Mouse (Mus musculus) NIH3T3 (cell line): ENCODE measurements around the gene Smcp.

ENCODE experiments used
- DNase-seq: peaks from one replicate; pipeline ENCODE4 v3.0.0-alpha.2; 2012; ENCODE audit warnings: low read depth

Smcp gene

DNA sequence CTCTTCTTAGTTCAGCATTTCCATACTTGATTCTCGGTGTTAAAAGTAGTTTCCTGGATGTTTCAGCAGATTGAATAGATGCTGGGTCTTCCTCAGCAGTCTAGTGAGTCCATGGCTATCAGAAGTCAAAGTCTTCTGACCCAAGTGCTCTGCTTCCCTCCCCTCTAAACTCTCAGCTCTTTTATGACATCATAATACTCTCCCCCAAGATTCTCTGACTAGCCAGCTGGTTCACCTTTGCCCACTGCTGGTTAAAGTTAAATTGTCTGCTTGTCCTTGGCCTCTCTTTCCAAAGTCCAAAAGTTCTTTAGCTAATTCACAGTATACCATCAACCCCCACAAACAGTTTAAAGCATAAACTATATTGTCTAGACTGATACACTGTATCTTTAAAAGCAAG lies at the start of gene Smcp:
TSS of gene Smcp (minus strand) at position 140 of the 400 bp plus-strand sequence.
- DNase-seq, result no peak

GRCm38 (mm10) chr3:92638653-92638991 lies 49.8 kb upstream of the Smcp start:
- DNase-seq, result no peak

- no peak for DNase-seq
Observed at GRCm38 (mm10) chr3:92637745-92638652, 49.2 kb upstream of the Smcp start.

- no peak for DNase-seq
Observed at GRCm38 (mm10) chr3:92621560-92621959, 32.8 kb upstream of the Smcp start, which contains the start of gene Lce6a. Lce6a (minus strand) TSS chr3:92621660.

DNA sequence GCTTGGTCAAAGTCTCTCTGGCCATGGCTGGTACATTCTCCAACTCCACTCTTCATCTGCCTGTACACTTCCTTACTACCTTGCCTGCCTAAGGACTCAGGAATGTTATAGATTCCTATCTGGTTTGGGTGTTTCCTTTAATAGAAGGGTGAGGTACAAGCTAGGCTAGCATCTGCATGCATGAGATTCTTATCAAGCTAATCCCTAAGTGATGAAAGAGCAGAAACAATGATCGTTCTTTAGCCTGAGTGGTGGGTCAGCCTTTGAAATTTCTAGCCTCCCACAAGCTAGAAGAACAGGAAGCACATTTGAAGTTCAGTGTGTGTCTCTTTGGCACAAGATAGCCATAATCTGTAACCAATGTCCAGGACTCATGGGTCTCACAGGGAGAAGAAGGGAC lies 21.0 kb upstream of the Smcp start:
- no peak for DNase-seq

GRCm38 (mm10) chr3:92607392-92607791 lies 18.6 kb upstream of the Smcp start, which contains the start of gene 2210017I01Rik:
2210017I01Rik (minus strand) TSS chr3:92607492.
- DNase-seq, result no peak

DNA sequence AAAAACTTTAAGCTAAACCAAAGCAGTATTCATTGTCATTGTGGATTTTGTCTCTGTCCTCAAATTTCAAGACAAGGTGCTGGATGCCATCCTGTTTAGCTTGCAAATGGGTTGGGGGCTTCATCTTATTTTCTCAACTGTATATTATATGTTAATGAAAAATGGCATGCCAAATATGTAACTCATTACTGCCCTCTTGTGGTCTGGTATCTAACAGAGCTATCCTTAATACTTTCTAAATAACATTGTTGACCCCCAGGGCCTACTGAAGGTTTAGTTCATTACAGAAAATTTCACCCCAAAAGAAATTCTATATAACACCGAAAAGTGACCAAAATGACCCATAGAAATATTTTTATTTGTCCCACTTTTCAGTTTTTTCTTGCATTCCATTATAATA lies 13.4 kb upstream of the Smcp start:
- DNase-seq, result peak; percentile 44

GRCm38 (mm10) chr3:92600456-92600855 lies 11.7 kb upstream of the Smcp start:
- no peak for DNase-seq

GRCm38 (mm10) chr3:92599973-92600372 lies 11.2 kb upstream of the Smcp start:
- no peak for DNase-seq

DNA sequence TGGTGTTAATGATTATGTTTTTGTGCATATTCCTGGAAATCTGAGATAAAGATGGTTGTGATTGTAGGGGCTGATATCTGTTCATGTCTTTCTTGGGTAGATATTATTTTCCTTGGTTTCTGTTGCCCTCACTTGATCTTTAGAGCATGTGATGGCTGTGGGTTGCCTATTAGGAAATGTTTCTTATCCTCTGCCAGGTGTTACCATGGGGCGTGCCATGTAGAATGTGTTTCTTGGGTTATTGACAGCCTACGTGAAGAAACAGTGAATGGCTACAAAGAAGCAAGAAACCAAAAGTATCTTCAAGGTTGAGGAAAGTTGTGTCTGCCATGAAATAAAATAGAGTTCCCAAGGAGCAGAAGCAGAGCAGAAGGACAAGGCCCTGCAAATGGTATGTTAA lies 9.6 kb upstream of the Smcp start:
- no peak for DNase-seq

- no peak for DNase-seq
Observed at GRCm38 (mm10) chr3:92587190-92587589, 1.6 kb downstream of the Smcp start.

GRCm38 (mm10) chr3:92585055-92585454 lies 3.7 kb downstream of the Smcp start:
- DNase-seq, result no peak

- no peak for DNase-seq
Observed at GRCm38 (mm10) chr3:92583164-92583826, 5.5 kb downstream of the Smcp start.

DNA sequence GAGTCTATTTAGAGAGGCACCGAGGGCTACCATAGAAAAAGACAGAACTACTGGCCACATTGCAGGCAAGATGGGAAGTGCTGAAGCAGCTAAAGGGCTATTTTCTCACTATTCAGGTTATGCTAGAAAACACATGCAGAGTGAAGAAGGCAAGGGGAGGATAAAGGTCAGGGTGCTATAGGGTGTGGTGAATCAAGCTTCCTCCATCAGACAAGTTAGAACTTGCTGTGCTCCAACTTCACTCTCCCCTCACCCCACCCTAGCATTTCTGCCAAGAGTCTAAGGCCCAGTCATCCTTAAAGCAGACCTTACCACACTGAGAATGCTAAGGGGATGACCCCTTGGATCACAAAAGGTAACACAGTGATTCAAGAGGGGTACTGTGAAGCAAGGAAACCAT lies 9.3 kb downstream of the Smcp start:
- no peak for DNase-seq

DNA sequence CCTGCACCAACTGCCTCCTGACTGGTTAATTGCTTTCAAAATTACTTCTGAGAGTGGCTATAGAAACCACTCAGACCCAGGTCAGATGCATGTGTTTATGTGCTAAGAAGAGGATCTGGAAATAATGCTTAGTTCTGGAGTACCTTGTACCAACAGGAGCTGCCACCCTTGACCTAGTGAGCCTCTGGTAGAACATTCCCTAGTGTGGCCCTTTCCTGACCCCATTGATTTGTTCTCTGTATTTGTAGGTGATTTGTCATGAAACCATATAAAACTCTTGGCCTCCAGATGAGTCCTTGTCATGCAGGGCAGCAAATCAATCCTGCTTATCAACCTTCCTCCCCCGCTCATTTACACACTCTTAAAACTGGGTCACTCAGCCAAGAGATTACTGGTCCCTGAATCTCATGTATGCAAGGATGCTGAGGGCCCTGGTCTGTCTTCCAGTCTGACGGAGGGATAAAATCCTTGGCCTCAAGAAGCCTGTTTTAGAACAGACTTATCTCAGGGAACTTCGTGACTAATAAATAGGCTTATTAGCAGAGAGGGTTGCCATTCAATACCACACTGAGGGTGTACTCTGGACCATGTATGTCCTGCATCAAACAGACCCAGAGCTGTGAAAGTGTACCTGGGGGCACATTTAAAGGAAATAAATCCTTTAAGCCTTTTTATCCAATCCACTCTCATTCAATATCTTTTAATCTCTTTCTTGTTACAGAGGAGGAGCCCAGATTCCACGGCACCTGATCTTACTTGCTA lies 10.0 kb downstream of the Smcp start:
- DNase-seq, result no peak

DNA sequence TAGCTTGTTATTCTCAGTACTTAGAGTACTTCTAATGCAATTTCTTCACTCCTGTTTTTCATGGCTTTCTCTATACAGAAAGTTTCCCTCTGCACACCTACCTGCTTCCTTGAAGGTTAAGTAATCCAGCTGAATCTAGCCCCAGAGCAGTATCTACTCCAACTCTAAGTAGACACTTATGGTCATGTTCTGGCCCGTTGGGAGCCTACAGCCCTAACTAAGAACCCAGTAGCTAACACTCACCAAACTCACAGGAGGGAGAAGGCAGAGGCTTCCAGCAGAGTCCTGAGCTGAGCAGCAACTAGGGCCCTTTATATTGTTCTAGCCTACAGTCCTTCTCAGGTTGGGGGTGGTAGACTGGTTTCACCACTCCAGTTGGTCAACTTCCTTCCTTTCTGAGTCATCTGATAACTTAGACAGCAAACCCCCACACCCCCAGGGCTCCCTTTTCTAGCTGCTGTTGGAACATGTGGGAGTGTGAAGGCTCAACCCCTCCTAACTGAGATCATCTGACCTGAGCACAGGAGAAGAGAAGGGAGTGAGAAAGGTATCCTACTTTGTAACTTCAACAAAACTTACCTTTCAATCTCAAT lies 15.3 kb downstream of the Smcp start, which contains the start of gene Ivl:
TSS of gene Ivl (minus strand) at position 287 of the 593 bp plus-strand sequence.
- DNase-seq, result no peak

DNA sequence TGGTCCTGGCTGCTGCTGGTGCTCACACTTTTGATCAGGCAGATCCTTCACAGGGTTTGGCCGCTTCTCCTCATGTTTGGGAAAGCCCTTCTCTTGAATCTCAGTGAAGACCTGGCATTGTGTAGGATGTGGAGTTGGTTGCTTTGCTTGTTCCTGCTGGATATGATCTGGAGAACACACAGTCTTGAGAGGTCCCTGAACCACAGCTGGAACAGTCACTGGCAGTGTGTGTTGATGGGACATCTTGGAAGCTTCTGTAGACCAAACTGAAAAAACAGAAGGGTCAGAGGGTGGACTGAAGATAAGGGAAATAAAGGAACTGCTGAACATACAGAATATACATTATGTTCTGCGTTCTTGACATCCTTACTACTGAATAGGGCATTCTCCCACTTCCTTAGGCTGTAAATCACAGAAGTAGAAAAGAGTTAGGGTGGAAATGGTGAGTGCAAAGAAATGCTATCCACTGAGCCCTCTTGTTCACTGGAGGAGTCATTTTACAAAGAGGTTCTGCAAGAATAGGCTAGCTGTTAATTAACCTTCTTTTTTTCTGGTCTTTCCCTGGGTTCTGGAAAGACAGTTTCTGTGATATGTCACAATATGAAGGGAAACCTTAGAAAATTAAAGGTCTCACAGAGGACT lies 16.2 kb downstream of the Smcp start:
- no peak for DNase-seq

DNA sequence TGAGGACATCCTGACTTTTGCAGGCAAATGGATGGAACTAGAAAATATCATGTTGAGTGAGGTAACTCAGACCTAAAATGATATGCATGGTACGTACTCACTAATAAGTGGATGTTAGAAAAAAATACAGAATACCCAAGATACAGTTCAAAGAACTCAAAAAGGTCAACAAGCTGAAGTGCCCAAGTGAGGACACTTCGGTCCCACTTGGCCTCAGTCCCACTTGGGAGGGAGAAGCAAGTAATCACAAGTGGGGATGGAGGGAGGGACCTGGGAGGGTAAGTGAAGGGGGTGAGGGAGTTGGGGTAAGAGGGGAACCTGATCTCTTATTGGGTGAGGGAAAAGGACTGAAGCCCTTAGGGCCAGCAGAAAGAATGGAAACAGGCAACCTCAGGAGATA lies 20.0 kb downstream of the Smcp start:
- no peak for DNase-seq

DNA sequence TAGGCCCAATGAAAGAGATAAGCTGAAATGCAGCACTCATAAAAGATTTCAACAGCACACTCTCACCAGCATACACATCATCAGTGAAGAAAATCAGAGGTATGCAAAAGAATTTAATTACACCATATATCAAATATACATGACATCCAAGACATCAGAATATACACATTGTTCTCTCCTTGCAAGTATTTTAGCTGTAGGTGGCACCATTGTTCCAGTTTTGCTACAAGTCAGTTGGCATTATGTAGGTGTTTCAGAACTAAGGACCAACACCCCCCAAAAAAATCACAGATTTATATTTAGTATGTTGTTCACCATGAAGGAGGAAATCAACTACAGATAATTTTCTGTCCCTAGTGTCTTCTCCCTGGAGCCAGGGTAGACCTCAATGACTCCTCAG lies 23.4 kb downstream of the Smcp start:
- DNase-seq, result no peak

DNA sequence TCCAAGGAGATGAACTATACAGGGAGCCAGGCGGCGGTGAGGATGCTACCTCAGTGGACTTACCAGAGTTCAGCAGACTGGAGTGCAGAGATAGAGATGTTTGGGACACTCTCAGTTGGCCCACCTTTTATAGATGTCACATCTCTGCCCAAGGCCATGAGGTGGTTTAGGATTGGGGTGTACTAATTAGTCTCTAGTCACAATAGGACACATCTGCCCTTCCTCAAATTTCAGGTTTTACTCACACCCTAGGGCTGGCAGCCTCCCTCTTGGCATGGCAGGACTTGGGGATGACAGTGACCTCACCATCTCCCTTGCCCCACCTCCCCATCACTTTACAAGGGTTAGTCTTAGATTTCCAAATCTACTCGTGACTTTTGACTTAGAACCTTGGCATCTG lies 54.4 kb downstream of the Smcp start, which contains the start of gene 2310046K23Rik:
TSS of gene 2310046K23Rik (minus strand) at position 101 of the 400 bp plus-strand sequence.
- no peak for DNase-seq
